Mouse (Mus musculus) urinary bladder, postnatal 36 days (tissue): ENCODE measurements at regions not wholly inside any gene's neighbourhood (a gene's known extent, or its start where the extent isn't known, plus 50 kb on each side); places are given as distances from the start of the nearest gene placed in this dataset.

Experiments
- DNase-seq, 2 experiments: peaks; one replicate each; pipeline ENCODE4 v3.0.0; 2022; ENCODE audit warnings: low spot score in 2 of 2, mixed read lengths in 1 of 2

GRCm38 (mm10) chr6:148543047-148543446 is 98.9 kb upstream of the Tmtc1 start:
- DNase-seq = no peak

- DNase-seq = no peak
Observed at GRCm38 (mm10) chr6:148541981-148542380, 97.8 kb upstream of the Tmtc1 start.

- DNase-seq = no peak
Observed at GRCm38 (mm10) chr6:148539207-148539960, 95.2 kb upstream of the Tmtc1 start.

GRCm38 (mm10) chr6:148534364-148534763 is 90.2 kb upstream of the Tmtc1 start:
- DNase-seq = no peak

- DNase-seq = no peak
Observed at GRCm38 (mm10) chr6:148531068-148531467, 86.9 kb upstream of the Tmtc1 start.

GRCm38 (mm10) chr6:148528611-148529010 is 84.4 kb upstream of the Tmtc1 start:
- DNase-seq = no peak

GRCm38 (mm10) chr6:148522893-148523292 is 78.7 kb upstream of the Tmtc1 start:
- no peak for DNase-seq

GRCm38 (mm10) chr6:148517536-148518245 is 73.5 kb upstream of the Tmtc1 start:
- no peak for DNase-seq

GRCm38 (mm10) chr6:148516654-148517053 is 72.5 kb upstream of the Tmtc1 start:
- DNase-seq = no peak

GRCm38 (mm10) chr6:148515105-148515504 is 70.9 kb upstream of the Tmtc1 start:
- DNase-seq = no peak

- DNase-seq = no peak
Observed at GRCm38 (mm10) chr6:148514645-148515044, 70.5 kb upstream of the Tmtc1 start.

GRCm38 (mm10) chr6:148514124-148514523 is 69.9 kb upstream of the Tmtc1 start:
- no peak for DNase-seq

GRCm38 (mm10) chr6:148513134-148513533 is 68.9 kb upstream of the Tmtc1 start:
- no peak for DNase-seq

GRCm38 (mm10) chr6:148505325-148505724 is 61.1 kb upstream of the Tmtc1 start:
- no peak for DNase-seq

GRCm38 (mm10) chr6:148500251-148501179 is 56.3 kb upstream of the Tmtc1 start:
- DNase-seq = no peak
